18 mouse cellular contexts compared by ENCODE assay signal in the genomic region with DNA sequence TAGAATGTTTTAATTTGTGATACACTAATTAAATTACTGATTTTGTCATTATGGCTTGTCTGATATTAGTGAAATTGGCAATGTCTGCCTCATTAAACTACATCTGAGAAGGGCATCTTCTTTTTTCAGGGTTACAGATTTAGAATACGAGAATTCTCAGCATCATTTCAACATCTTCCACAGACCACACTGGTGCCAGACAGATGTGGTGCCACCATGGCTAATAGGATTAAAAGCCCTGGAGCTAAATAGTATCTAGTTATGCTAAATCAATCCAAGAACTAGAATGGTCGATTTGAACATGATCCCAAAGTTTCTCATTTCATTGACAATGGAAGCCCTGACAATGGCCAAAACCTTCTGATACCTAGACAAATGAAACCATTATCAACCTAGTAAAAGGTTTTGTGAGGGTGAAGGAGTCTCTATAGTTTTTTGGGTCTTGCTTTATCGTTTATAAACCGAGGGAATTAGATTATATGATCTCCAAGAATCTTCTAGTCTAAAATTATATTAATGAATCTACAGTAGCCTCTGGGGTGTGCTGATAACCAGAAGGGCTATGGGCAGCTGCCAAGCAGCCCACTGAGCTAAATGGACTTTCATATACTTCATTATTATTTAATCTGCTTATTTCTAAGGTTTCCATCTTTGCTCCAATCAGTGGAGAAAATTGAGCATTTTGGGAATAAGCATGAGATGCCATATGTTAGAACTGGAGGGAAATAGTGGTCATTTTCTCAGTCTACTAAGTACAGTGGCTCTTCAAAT.
"Had no signal": no experiment of that assay in that cellular context is flagged by ENCODE, and none has a peak within 500 bp of the region (broad histone marks: within the 10 kb centered on the region; RNA-seq: fewer than 3 reads in every experiment).

No protein-coding gene starts in this region.

- H3K9ac ChIP-seq: liver, embryonic 13.5 days; liver, embryonic 15.5 days; liver, postnatal 0 days; lung, embryonic 15.5 days; neural tube, embryonic 12.5 days; stomach, embryonic 15.5 days had no signal

- H3K36me3 ChIP-seq: liver, embryonic 13.5 days; liver, embryonic 15.5 days; lung, embryonic 15.5 days; neural tube, embryonic 12.5 days; stomach, embryonic 15.5 days had no signal

- H3K4me1 ChIP-seq: liver, embryonic 13.5 days; liver, embryonic 15.5 days; lung, embryonic 15.5 days; megakaryocyte, embryonic 14.5 days; neural tube, embryonic 12.5 days; stomach, embryonic 15.5 days had no signal

- DNase-seq: liver, embryonic 13.5 days; liver, postnatal 0 days; lung, adult 2 months; lung, postnatal 14 days; lung, postnatal 36 days; right cerebral cortex, postnatal 14 days; thymus, adult 2 months; thymus, postnatal 25 days; thymus, postnatal 4 days had no signal

- H3K27me3 ChIP-seq: liver, embryonic 13.5 days; liver, embryonic 15.5 days; lung, embryonic 15.5 days; megakaryocyte, embryonic 14.5 days; neural tube, embryonic 12.5 days; stomach, embryonic 15.5 days had no signal

- H3K9me3 ChIP-seq: liver, embryonic 13.5 days; liver, embryonic 15.5 days; lung, embryonic 15.5 days; megakaryocyte, embryonic 14.5 days; neural tube, embryonic 12.5 days; stomach, embryonic 15.5 days had no signal

- H3K27ac ChIP-seq: liver, embryonic 13.5 days; liver, embryonic 15.5 days; lung, embryonic 15.5 days; macrophage; neural tube, embryonic 12.5 days; stomach, embryonic 15.5 days; stomach, postnatal 0 days had no signal

- ATAC-seq: liver, postnatal 0 days; lung, postnatal 0 days had no signal

- H3K4me3 ChIP-seq: liver, embryonic 13.5 days; liver, embryonic 15.5 days; lung, embryonic 15.5 days; megakaryocyte, embryonic 14.5 days; neural tube, embryonic 12.5 days; stomach, embryonic 15.5 days had no signal

- H3K4me2 ChIP-seq: liver, embryonic 11.5 days; liver, embryonic 13.5 days; liver, embryonic 15.5 days; lung, embryonic 15.5 days; neural tube, embryonic 12.5 days; stomach, embryonic 15.5 days had no signal
